Mouse (Mus musculus) limb, embryonic 13.5 days (tissue): ENCODE results near the gene Lcn11. TPM values are rescaled to one million over a fixed set of nuclear protein-coding genes. Genes with fewer than 3 reads are reported as not detected.
"Not testable (repeated sequence)": the region's sequence is repeated elsewhere in the genome, so short reads cannot be mapped to it uniquely, and the experiment has no call there.

Experiments used
- ATAC-seq: fragments of 200-750 bp; cut with Nextera tagmentation; 2 replicates; pipeline ENCODE4 v1.8.0; 2017; ENCODE audit warnings: low read depth, moderate number of reproducible peaks, moderate TSS enrichment; ENCODE audit not compliant: low FRiP score
- H3K27ac ChIP-seq: fragments of 300-500 bp; sonication (generic); 2 replicates; pipeline ENCODE4 v1.5.1; 2015; ENCODE audit warnings: inconsistent platforms, mild to moderate bottlenecking, moderate library complexity
- H3K27me3 ChIP-seq: fragments of 300-500 bp; sonication (generic); 2 replicates; pipeline ENCODE4 v1.6.1; 2015; ENCODE audit warnings: mild to moderate bottlenecking, inconsistent platforms
- H3K36me3 ChIP-seq: fragments of 300-500 bp; sonication (generic); 2 replicates; pipeline ENCODE4 v1.6.1; 2015; ENCODE audit warnings: inconsistent platforms, mild to moderate bottlenecking, moderate library complexity
- H3K4me1 ChIP-seq: fragments of 300-500 bp; sonication (generic); 2 replicates; pipeline ENCODE4 v1.6.1; 2015; ENCODE audit warnings: inconsistent platforms
- H3K4me2 ChIP-seq: fragments of 300-500 bp; sonication (generic); replicated peaks from 2 replicates; pipeline ENCODE4 v1.6.1; 2015; ENCODE audit warnings: inconsistent platforms, mild to moderate bottlenecking, moderate library complexity
- H3K4me3 ChIP-seq: fragments of 300-500 bp; sonication (generic); 2 replicates; pipeline ENCODE4 v1.5.1; 2015; ENCODE audit warnings: moderate library complexity, mild to moderate bottlenecking, inconsistent platforms
- H3K9ac ChIP-seq: fragments of 300-500 bp; sonication (generic); 2 replicates; pipeline ENCODE4 v1.6.1; 2015; ENCODE audit warnings: mild to moderate bottlenecking, inconsistent platforms
- H3K9me3 ChIP-seq: fragments of 300-500 bp; sonication (generic); 2 replicates; pipeline ENCODE4 v1.6.1; 2016; ENCODE audit warnings: inconsistent platforms
- WGBS: fragments of 180-500 bp; shearing (Covaris S2); methylation state at CpG from one replicate; pipeline ENCODE4 v1.1.7; 2015; 5-methylcytosine and 5-hydroxymethylcytosine counted together
- polyA plus RNA-seq: library from polyadenylated mRNA; unstranded; fragments of >200 nt; fragmentation: Nextera tagmentation; extraction: Ambion mirVana; gene quantifications from 2 replicates; pipeline ENCODE4 v1.2.1, GENCODE M21; 2015

Lcn11 gene
- polyA plus RNA-seq, 1 experiment from 2014 or later = not detected

- no peaks in the 10 kb centered on the region for H3K27me3 ChIP-seq
- WGBS = 34% methylated on average over 4 of the region's 4 CpGs
- no peak overlapping the region for H3K9ac ChIP-seq
- no peaks in the 10 kb centered on the region for H3K9me3 ChIP-seq
- H3K4me2 ChIP-seq = no peak overlapping the region
- H3K4me3 ChIP-seq = no peak overlapping the region
- no peak overlapping the region for H3K27ac ChIP-seq
- no peaks in the 10 kb centered on the region for H3K36me3 ChIP-seq
- ATAC-seq = no peak
- no peaks in the 10 kb centered on the region for H3K4me1 ChIP-seq
Measured at GRCm38 (mm10) chr2:25780921-25781320, 4.1 kb downstream of the Lcn11 start.

GRCm38 (mm10) chr2:25781957-25782356 is 5.1 kb downstream of the Lcn11 start, which contains the start of gene Gm13539:
Gene Gm13539 (plus strand): TSS chr2:25782257.
- Histone ChIP-seq H3K36me3 (no peaks in the 10 kb centered on the region), H3K4me2 (no peak within 1 kb of the TSS), H3K27ac (no peak within 1 kb of the TSS), H3K27me3 (no peaks in the 10 kb centered on the region), H3K4me1 (no peaks in the 10 kb centered on the region), H3K4me3 (no peak within 1 kb of the TSS), H3K9ac (no peak within 1 kb of the TSS), H3K9me3 (no peaks in the 10 kb centered on the region)
- WGBS = 80% methylated on average over 3 of the region's 3 CpGs
- no peak for ATAC-seq

GRCm38 (mm10) chr2:25785573-25786322 is 8.9 kb downstream of the Lcn11 start:
- Histone ChIP-seq H3K27me3 (no peaks in the 10 kb centered on the region), H3K4me1 (no peaks in the 10 kb centered on the region), H3K36me3 (no peaks in the 10 kb centered on the region), H3K9me3 (no peaks in the 10 kb centered on the region), H3K9ac (no peak overlapping the region), H3K4me2 (no peak overlapping the region), H3K4me3 (no peak overlapping the region), H3K27ac (no peak overlapping the region)
- WGBS = 68% methylated on average over 5 of the region's 5 CpGs
- ATAC-seq = no peak

DNA sequence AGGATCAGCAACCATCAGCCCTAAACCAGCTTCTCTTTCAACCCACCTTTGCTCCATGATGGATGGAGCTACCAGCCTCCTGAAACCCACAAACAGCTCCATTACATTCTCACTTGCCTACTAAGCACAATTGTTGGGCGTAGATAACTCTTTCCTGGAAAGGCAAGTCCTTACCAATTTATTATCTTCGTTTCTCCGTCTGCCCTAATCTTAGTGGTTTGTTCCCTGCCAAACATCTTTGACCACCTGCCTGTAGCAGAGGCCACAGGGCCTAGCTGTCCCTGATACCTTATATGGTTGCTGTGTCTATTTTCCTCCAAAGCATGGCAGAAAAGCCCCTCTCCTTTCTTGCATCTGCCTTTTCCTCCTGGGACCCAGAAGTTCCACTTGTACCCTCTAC is 12.3 kb downstream of the Lcn11 start:
- no peaks in the 10 kb centered on the region for H3K36me3 ChIP-seq
- H3K27ac ChIP-seq = no peak overlapping the region
- no peak overlapping the region for H3K9ac ChIP-seq
- H3K4me1 ChIP-seq = no peaks in the 10 kb centered on the region
- 84% methylated on average over 3 of the region's 3 CpGs for WGBS
- no peaks in the 10 kb centered on the region for H3K9me3 ChIP-seq
- no peak overlapping the region for H3K4me2 ChIP-seq
- ATAC-seq = no peak
- no peak overlapping the region for H3K4me3 ChIP-seq
- no peaks in the 10 kb centered on the region for H3K27me3 ChIP-seq

DNA sequence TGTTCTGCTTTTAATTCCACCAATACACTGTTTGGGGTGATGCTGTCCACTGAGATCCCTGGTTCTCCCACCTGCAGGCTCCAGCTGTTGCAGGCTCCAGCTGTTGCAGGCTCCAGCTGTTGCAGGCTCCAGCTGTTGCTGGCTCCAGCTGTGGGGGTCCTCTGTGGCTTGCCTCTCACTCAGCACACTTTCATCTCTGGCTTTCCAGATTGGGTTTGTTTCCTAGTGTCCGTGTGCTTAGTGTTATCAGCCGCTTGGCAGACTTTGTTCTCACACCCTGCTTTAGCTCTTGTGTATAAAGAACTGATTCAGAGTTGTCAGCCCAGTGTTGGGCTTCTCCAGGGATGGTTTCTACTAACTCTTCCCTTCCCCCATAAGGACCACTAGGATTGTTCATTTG is 20.8 kb downstream of the Lcn11 start:
- no peak overlapping the region for H3K9ac ChIP-seq
- H3K4me2 ChIP-seq = no peak overlapping the region
- H3K4me3 ChIP-seq = no peak overlapping the region
- H3K36me3 ChIP-seq = no peaks in the 10 kb centered on the region
- no peak overlapping the region for H3K27ac ChIP-seq
- no peaks in the 10 kb centered on the region for H3K9me3 ChIP-seq
- no peaks in the 10 kb centered on the region for H3K4me1 ChIP-seq
- no peak for ATAC-seq
- H3K27me3 ChIP-seq = no peaks in the 10 kb centered on the region
- WGBS = 27% methylated on average over 2 of the region's 2 CpGs

GRCm38 (mm10) chr2:25798065-25798464 is 21.2 kb downstream of the Lcn11 start:
- Histone ChIP-seq H3K4me2 (no peak overlapping the region), H3K27ac (no peak overlapping the region), H3K9me3 (no peaks in the 10 kb centered on the region), H3K36me3 (no peaks in the 10 kb centered on the region), H3K4me3 (no peak overlapping the region), H3K27me3 (no peaks in the 10 kb centered on the region), H3K4me1 (no peaks in the 10 kb centered on the region), H3K9ac (no peak overlapping the region)
- ATAC-seq = no peak
- WGBS = 67% methylated on average over 5 of the region's 5 CpGs

DNA sequence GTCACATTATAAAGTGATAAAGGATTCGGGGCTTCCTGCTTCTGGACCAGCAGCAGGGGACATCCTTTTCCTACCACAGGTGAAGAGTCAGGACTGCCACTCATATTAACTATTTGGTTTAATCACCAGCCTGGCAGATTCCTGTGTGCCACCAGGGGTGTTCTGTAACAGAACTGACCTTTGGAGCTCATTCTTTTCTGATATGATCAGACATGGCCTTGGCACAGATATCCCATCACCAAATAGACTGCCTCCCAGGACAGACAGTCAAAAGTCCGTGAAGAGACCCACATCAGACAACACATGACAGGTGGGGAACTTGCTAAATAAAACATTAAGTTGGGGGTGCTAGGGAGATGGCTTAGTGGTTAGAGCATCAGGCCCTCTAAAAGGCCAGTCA is 34.9 kb downstream of the Lcn11 start:
- no peak overlapping the region for H3K9ac ChIP-seq
- no peaks in the 10 kb centered on the region for H3K4me1 ChIP-seq
- WGBS = 74% methylated on average over 2 of the region's 2 CpGs
- H3K36me3 ChIP-seq = no peaks in the 10 kb centered on the region
- H3K9me3 ChIP-seq = no peaks in the 10 kb centered on the region
- no peak overlapping the region for H3K4me3 ChIP-seq
- H3K27me3 ChIP-seq = no peaks in the 10 kb centered on the region
- no peak overlapping the region for H3K27ac ChIP-seq
- no peak overlapping the region for H3K4me2 ChIP-seq
- ATAC-seq = no peak

- no peaks in the 10 kb centered on the region for H3K9me3 ChIP-seq
- H3K36me3 ChIP-seq = no peaks in the 10 kb centered on the region
- no peak overlapping the region for H3K4me3 ChIP-seq
- no peaks in the 10 kb centered on the region for H3K4me1 ChIP-seq
- no peak overlapping the region for H3K27ac ChIP-seq
- 80% methylated on average over 5 of the region's 5 CpGs for WGBS
- no peak for ATAC-seq
- H3K4me2 ChIP-seq = no peak overlapping the region
- H3K27me3 ChIP-seq = no peaks in the 10 kb centered on the region
- no peak overlapping the region for H3K9ac ChIP-seq
Measured at GRCm38 (mm10) chr2:25813364-25813763, 36.5 kb downstream of the Lcn11 start.

GRCm38 (mm10) chr2:25815748-25816147 is 38.9 kb downstream of the Lcn11 start, which contains the start of gene Glt6d1:
Gene Glt6d1 (minus strand): TSS chr2:25815848.
- H3K27me3 ChIP-seq, H3K9ac ChIP-seq, H3K4me2 ChIP-seq, H3K4me1 ChIP-seq, H3K27ac ChIP-seq, H3K4me3 ChIP-seq, ATAC-seq, H3K9me3 ChIP-seq, H3K36me3 ChIP-seq: not testable (repeated sequence)
- WGBS = 71% methylated on average over 1 of the region's 1 CpGs

GRCm38 (mm10) chr2:25822806-25823205 is 46.0 kb downstream of the Lcn11 start, which contains the start of gene Lcn9:
Gene Lcn9 (plus strand): TSS chr2:25823153.
- no peak within 1 kb of the TSS for H3K4me2 ChIP-seq
- no peaks in the 10 kb centered on the region for H3K36me3 ChIP-seq
- H3K9me3 ChIP-seq = no peaks in the 10 kb centered on the region
- no peak within 1 kb of the TSS for H3K4me3 ChIP-seq
- WGBS = 92% methylated on average over 1 of the region's 1 CpGs
- no peak within 1 kb of the TSS for H3K27ac ChIP-seq
- H3K27me3 ChIP-seq = no peaks in the 10 kb centered on the region
- no peak within 1 kb of the TSS; the same call in 1 of the 2 replicates for H3K9ac ChIP-seq
- no peaks in the 10 kb centered on the region for H3K4me1 ChIP-seq
- ATAC-seq = no peak

- Histone ChIP-seq H3K4me3 (no peak overlapping the region), H3K27me3 (no peaks in the 10 kb centered on the region), H3K27ac (no peak overlapping the region), H3K9ac (no peak overlapping the region), H3K36me3 (no peaks in the 10 kb centered on the region), H3K4me1 (no peaks in the 10 kb centered on the region), H3K4me2 (no peak overlapping the region), H3K9me3 (no peaks in the 10 kb centered on the region)
- WGBS = 84% methylated on average over 3 of the region's 3 CpGs
- ATAC-seq = no peak
Measured at GRCm38 (mm10) chr2:25824751-25825150, 47.9 kb downstream of the Lcn11 start.

DNA sequence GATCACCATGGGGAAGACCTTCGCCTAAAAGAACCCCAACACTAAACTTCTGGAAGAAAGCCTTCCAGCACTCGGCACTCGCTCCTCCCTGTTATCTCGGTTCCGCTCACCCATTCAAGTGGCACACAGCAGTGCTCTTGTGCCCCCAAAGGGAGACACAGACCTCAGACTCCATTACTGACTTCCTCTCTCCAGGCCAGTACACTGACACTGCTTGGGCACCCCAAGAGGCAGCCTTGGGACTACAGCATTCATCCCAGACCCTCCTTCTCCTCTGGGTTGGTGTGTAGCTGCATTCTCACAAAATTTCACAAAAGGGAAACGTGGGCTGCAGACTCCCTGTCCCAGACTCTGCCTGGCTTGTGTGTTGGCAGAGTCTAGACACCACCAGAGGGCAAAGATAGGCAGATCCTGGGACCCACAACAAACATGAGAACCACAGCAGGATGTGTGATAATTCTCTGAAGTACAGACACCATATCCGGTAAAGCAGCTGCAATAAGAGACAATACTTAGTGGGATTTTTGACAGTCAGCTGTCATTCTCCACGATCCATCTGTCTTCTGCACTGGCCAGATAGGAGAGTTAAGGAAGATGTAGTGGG is 51.6 kb downstream of the Lcn11 start:
- no peak for ATAC-seq
- Histone ChIP-seq H3K4me3 (no peak overlapping the region), H3K4me2 (no peak overlapping the region), H3K27ac (no peak overlapping the region), H3K36me3 (no peaks in the 10 kb centered on the region), H3K9ac (no peak overlapping the region), H3K9me3 (no peaks in the 10 kb centered on the region), H3K27me3 (no peaks in the 10 kb centered on the region), H3K4me1 (no peaks in the 10 kb centered on the region)
- WGBS = 78% methylated on average over 8 of the region's 8 CpGs
